Mouse (Mus musculus): ENCODE results near the gene Rgs14.

DNA sequence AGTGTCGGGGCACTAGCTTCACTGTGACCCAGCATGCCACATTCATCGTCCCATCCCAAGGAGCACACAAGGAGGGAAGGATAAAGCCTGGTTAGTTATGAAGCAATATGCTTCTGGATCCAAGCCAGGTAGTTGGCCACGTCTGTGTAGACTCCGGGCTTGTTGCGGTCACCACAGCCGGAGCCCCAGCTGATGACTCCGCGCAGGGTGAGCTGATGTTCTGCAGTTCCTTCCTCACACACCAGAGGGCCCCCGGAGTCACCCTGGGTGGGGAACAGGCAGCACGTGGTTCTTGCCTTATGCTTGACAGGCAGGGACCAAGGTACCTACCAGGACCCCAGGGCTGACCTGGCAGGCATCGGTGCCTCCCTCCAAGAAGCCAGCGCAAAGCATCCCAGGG lies 48.5 kb downstream of the Rgs14 start:
- TF ChIP-seq CHD2 (IDR thresholded peaks at IDR 0.05; ENCODE audit: low read depth, low read length) (no peak), MAFK (IDR thresholded peaks at IDR 0.05; ENCODE audit: insufficient read depth, low read depth, low read length) (no peak), ZNF384 (IDR thresholded peaks at IDR 0.05; ENCODE audit: low read depth, low read length) (no peak)
